Mouse (Mus musculus) cortical plate, adult 2 months (tissue): ENCODE data around the gene Slc25a5.

Source experiments
- CTCF ChIP-seq: fragments of 200-500 bp; IDR thresholded peaks from 2 replicates; pipeline ENCODE4 v1.5.1; 2011; ENCODE audit warnings: mild to moderate bottlenecking, control low read depth, low read length; ENCODE audit not compliant: insufficient read depth; ENCODE audit errors: extremely low read depth
- POLR2A ChIP-seq: fragments of 200-500 bp; IDR thresholded peaks from 2 replicates; pipeline ENCODE4 v1.6.1; 2011; ENCODE audit warnings: mild to moderate bottlenecking, low read length, control low read depth; ENCODE audit not compliant: insufficient read depth; ENCODE audit errors: extremely low read depth

DNA sequence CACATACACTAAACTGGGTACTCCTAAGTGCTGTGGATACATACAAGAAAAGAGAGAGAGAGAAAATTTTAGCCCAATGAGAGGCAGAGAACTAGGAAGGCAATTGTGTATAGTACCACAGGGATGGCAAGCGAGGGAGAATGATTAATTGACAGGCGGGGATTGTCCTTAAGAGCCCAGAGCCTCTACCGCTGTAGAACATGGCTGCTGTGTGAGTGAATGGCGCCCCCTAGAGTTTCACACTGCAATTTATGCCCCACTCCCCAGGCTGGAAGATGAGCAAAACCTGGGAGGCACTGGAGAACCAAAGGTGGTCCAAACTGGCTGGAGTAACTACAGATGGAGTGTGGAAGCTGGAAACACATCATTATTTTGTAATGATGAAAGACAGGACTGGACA lies 24.8 kb downstream of the Slc25a5 start:
- TF ChIP-seq POLR2A (no peak), CTCF (peak; percentile 55)
